Mouse (Mus musculus): ENCODE data around the gene Immp2l. TPM values are rescaled to one million over a fixed set of nuclear protein-coding genes. Genes with fewer than 3 reads are reported as not detected.
A peak's percentile ranks its signal among the peaks of the same experiment; 100 is the strongest.

The Immp2l gene
- total RNA-seq, 1 experiment, result 11.4 TPM

DNA sequence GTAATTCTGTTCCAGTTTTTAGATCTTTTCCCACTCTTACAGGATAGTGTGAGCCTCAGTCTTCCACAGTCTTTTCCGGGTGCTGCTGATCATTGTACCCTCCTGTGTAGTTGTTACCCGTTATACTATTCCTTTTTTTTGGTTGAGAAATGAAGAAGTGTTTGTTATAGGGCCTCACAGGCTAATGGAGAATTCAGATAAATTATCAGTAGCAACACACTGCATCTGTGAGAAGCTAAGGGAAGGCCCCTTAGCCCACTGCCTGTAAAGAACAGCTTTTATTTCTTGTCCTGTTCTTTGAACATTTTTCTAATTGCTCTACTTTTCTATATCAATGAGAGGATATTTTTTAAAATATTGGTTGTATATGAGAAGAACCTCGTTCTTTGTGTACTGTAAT lies 226.2 kb downstream of the Immp2l start:
- no peak for DNase-seq (ENCODE audit: low read depth, low spot score)
- no peaks in the 10 kb centered on the region for H3K36me3 ChIP-seq (ENCODE audit: control insufficient read depth, insufficient read depth, low read length, poor library complexity, severe bottlenecking)
- no peak overlapping the region for H3K4me3 ChIP-seq (ENCODE audit: insufficient read depth in 1 of 2, low read depth in 1 of 2, low read length in 2 of 2, poor library complexity in 1 of 2, severe bottlenecking in 1 of 2)
- no peak overlapping the region for H3K9ac ChIP-seq (ENCODE audit: insufficient read depth, low read depth, low read length, poor library complexity, severe bottlenecking)
- in situ Hi-C loops (cut with MboI; ENCODE audit: low sequenced_read_pairs in 2 of 2, unreplicated experiment in 2 of 2), result no loop called here
- TF ChIP-seq MAFK (IDR thresholded peaks at IDR 0.05; ENCODE audit: insufficient read depth, low read depth, low read length) (no peak), CHD2 (IDR thresholded peaks at IDR 0.05; ENCODE audit: low read depth, low read length) (no peak), HCFC1 (IDR thresholded peaks at IDR 0.05; ENCODE audit: borderline replicate concordance, insufficient read depth, low read length) (no peak), ZC3H11A (IDR thresholded peaks at IDR 0.05; ENCODE audit: borderline replicate concordance, low read depth, low read length) (no peak), ZNF384 (IDR thresholded peaks at IDR 0.05; ENCODE audit: low read depth, low read length) (no peak)
- no peaks in the 10 kb centered on the region for H3K9me3 ChIP-seq (ENCODE audit: control insufficient read depth, insufficient read depth, low read depth, low read length)
- no peak overlapping the region for H3K27ac ChIP-seq (ENCODE audit: insufficient read depth, low read depth, low read length, poor library complexity, severe bottlenecking)
- no peaks in the 10 kb centered on the region for H3K4me1 ChIP-seq (ENCODE audit: control insufficient read depth in 2 of 2, insufficient read depth in 2 of 2, low read length in 2 of 2, poor library complexity in 1 of 2)

DNA sequence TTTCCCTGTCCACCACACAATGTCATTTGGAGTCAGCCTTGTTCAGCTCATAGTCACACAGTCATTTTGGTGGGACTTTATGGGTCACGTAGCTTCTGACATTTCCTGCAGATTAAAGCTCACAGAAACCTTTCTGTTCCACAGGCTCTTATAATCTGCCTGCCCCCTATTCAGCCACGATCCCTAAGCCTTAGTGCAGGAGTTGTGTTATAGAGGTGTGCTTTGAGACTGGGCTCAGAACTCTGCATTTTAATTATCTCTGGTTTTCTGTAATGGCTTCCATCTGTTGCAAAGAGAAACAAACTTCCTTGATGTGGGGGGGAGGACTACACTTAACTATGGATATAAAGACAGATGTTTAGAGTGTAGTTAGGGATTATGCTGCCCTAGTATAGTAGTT lies 234.0 kb downstream of the Immp2l start:
- TF ChIP-seq CHD2 (IDR thresholded peaks at IDR 0.05; ENCODE audit: low read depth, low read length) (no peak), MAFK (IDR thresholded peaks at IDR 0.05; ENCODE audit: insufficient read depth, low read depth, low read length) (no peak), ZC3H11A (IDR thresholded peaks at IDR 0.05; ENCODE audit: borderline replicate concordance, low read depth, low read length) (no peak)
- no peak for DNase-seq (ENCODE audit: low read depth, low spot score)
- Histone ChIP-seq H3K36me3 (ENCODE audit: control insufficient read depth, insufficient read depth, low read length, poor library complexity, severe bottlenecking) (no peaks in the 10 kb centered on the region), H3K4me3 (ENCODE audit: insufficient read depth in 1 of 2, low read depth in 1 of 2, low read length in 2 of 2, poor library complexity in 1 of 2, severe bottlenecking in 1 of 2) (no peak overlapping the region), H3K27ac (ENCODE audit: insufficient read depth, low read depth, low read length, poor library complexity, severe bottlenecking) (no peak overlapping the region), H3K9ac (ENCODE audit: insufficient read depth, low read depth, low read length, poor library complexity, severe bottlenecking) (no peak overlapping the region), H3K4me1 (ENCODE audit: control insufficient read depth in 2 of 2, insufficient read depth in 2 of 2, low read length in 2 of 2, poor library complexity in 1 of 2) (peaks cover 0 to 3% of the 10 kb centered on the region in 2 experiments; a peak in 2 of 4 replicates), H3K9me3 (ENCODE audit: control insufficient read depth, insufficient read depth, low read depth, low read length) (no peaks in the 10 kb centered on the region)
- in situ Hi-C loops (cut with MboI; ENCODE audit: low sequenced_read_pairs in 2 of 2, unreplicated experiment in 2 of 2), result no loop called here

DNA sequence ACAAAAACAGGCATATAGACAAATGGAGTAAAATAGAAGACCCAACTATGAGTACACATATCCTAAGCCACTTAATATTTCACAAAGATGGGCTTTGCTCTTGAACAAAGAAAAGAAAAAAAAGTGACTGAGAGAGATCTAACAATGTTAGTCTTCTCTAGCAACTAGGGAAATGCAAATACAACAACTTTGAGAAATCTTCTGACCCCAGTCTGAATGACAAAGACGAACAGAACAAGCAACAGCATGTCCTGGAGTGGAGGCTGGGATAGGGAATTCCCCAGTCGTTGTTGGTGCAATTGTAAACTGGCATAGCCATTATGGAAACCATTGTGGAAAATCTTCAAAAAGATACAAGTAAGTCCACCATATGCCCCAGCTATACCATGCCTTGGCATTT lies 235.7 kb downstream of the Immp2l start:
- in situ Hi-C loops (cut with MboI; ENCODE audit: low sequenced_read_pairs in 2 of 2, unreplicated experiment in 2 of 2), result no loop called here
- H3K27ac ChIP-seq (ENCODE audit: insufficient read depth, low read depth, low read length, poor library complexity, severe bottlenecking), result no peak overlapping the region
- TF ChIP-seq ZC3H11A (IDR thresholded peaks at IDR 0.05; ENCODE audit: borderline replicate concordance, low read depth, low read length) (no peak), ZNF384 (IDR thresholded peaks at IDR 0.05; ENCODE audit: low read depth, low read length) (peak; percentile 29; the same call in 1 of the 2 replicates)
- DNase-seq (ENCODE audit: low read depth, low spot score), result no peak
- H3K4me1 ChIP-seq (ENCODE audit: control insufficient read depth in 2 of 2, insufficient read depth in 2 of 2, low read length in 2 of 2, poor library complexity in 1 of 2), result peaks cover 0 to 3% of the 10 kb centered on the region in 2 experiments; a peak in 2 of 4 replicates
- H3K4me3 ChIP-seq (ENCODE audit: insufficient read depth in 1 of 2, low read depth in 1 of 2, low read length in 2 of 2, poor library complexity in 1 of 2, severe bottlenecking in 1 of 2), result no peak overlapping the region
- H3K9me3 ChIP-seq (ENCODE audit: control insufficient read depth, insufficient read depth, low read depth, low read length), result no peaks in the 10 kb centered on the region
- H3K9ac ChIP-seq (ENCODE audit: insufficient read depth, low read depth, low read length, poor library complexity, severe bottlenecking), result no peak overlapping the region
- no peaks in the 10 kb centered on the region for H3K36me3 ChIP-seq (ENCODE audit: control insufficient read depth, insufficient read depth, low read length, poor library complexity, severe bottlenecking)

DNA sequence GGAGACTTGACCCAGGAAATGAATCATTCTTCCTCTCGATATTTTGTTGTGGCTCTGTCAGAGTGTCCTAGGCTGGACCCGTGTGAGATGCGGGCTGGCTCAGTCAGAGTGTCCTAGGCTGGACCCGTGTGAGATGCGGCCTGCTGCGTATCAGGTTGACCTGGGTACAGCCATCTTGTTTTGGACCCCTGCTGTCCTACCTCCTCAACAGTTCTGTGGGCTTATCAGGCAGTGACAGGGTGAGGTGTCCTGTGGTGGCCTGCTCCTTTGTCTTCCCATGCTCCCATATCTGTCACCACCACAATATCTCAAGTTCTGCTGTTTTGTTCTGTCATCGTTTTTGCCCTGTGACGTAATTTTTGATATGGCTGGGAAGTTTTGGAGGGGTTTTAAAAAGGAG lies 250.2 kb downstream of the Immp2l start:
- H3K27ac ChIP-seq (ENCODE audit: insufficient read depth, low read depth, low read length, poor library complexity, severe bottlenecking), result peak overlapping the region; percentile 43; the same call in 1 of the 2 replicates
- no peak for TF ChIP-seq CHD2 (IDR thresholded peaks at IDR 0.05; ENCODE audit: low read depth, low read length)
- H3K36me3 ChIP-seq (ENCODE audit: control insufficient read depth, insufficient read depth, low read length, poor library complexity, severe bottlenecking), result no peaks in the 10 kb centered on the region; the same call in 1 of the 2 replicates
- no peak overlapping the region for H3K9ac ChIP-seq (ENCODE audit: insufficient read depth, low read depth, low read length, poor library complexity, severe bottlenecking)
- DNase-seq (ENCODE audit: low read depth, low spot score), result no peak
- in situ Hi-C loops (cut with MboI; ENCODE audit: low sequenced_read_pairs in 2 of 2, unreplicated experiment in 2 of 2), result no loop called here
- no peak overlapping the region for H3K4me3 ChIP-seq (ENCODE audit: insufficient read depth in 1 of 2, low read depth in 1 of 2, low read length in 2 of 2, poor library complexity in 1 of 2, severe bottlenecking in 1 of 2)
- no peaks in the 10 kb centered on the region for H3K9me3 ChIP-seq (ENCODE audit: control insufficient read depth, insufficient read depth, low read depth, low read length)
- no peaks in the 10 kb centered on the region for H3K4me1 ChIP-seq (ENCODE audit: control insufficient read depth in 2 of 2, insufficient read depth in 2 of 2, low read length in 2 of 2, poor library complexity in 1 of 2)

DNA sequence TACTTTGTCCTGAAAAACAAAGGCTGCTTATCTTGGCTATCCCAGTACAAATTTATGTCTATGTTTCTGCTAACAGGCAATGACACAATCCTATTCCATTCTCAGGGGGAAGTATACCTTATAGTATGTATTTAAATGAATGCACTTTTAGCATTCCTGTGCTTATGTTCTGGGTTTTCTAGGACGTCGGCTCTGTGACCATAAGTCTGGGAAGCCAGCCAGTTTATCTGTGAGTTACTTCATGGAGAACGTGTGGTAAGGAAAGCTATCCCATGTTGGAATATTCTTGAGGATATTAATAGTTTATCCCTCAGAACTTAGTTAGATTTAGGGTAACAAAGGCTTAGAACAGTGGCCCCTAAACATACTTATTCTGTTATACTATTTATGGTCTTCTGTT lies 251.5 kb downstream of the Immp2l start:
- Histone ChIP-seq H3K4me3 (ENCODE audit: insufficient read depth in 1 of 2, low read depth in 1 of 2, low read length in 2 of 2, poor library complexity in 1 of 2, severe bottlenecking in 1 of 2) (no peak overlapping the region), H3K27ac (ENCODE audit: insufficient read depth, low read depth, low read length, poor library complexity, severe bottlenecking) (no peak overlapping the region), H3K4me1 (ENCODE audit: control insufficient read depth in 2 of 2, insufficient read depth in 2 of 2, low read length in 2 of 2, poor library complexity in 1 of 2) (no peaks in the 10 kb centered on the region), H3K9me3 (ENCODE audit: control insufficient read depth, insufficient read depth, low read depth, low read length) (no peaks in the 10 kb centered on the region), H3K9ac (ENCODE audit: insufficient read depth, low read depth, low read length, poor library complexity, severe bottlenecking) (no peak overlapping the region), H3K36me3 (ENCODE audit: control insufficient read depth, insufficient read depth, low read length, poor library complexity, severe bottlenecking) (no peaks in the 10 kb centered on the region; the same call in 1 of the 2 replicates)
- in situ Hi-C loops (cut with MboI; ENCODE audit: low sequenced_read_pairs in 2 of 2, unreplicated experiment in 2 of 2), result no loop called here
- no peak for DNase-seq (ENCODE audit: low read depth, low spot score)
- TF ChIP-seq HCFC1 (IDR thresholded peaks at IDR 0.05; ENCODE audit: borderline replicate concordance, insufficient read depth, low read length), result no peak

All from ES-E14 (cell line).